Mouse (Mus musculus): ENCODE results near the gene Mccc2. TPM values are rescaled to one million over a fixed set of nuclear protein-coding genes. Genes with fewer than 3 reads are reported as not detected.

Mccc2 gene
- polyA plus RNA-seq, 1 experiment from 2014 or later, result 37.8 TPM

- Histone ChIP-seq H3K4me1 (ENCODE audit: control insufficient read depth, insufficient read depth, low read length) (no peaks in the 10 kb centered on the region), H3K27ac (ENCODE audit: low read depth, low read length) (no peak overlapping the region), H3K36me3 (ENCODE audit: control insufficient read depth, insufficient read depth, low read length) (no peaks in the 10 kb centered on the region), H3K27me3 (ENCODE audit: control insufficient read depth, insufficient read depth, low read length) (no peaks in the 10 kb centered on the region), H3K4me2 (ENCODE audit: low read depth) (no peak overlapping the region), H3K4me3 (ENCODE audit: low read depth, low read length) (no peak overlapping the region), H3K9ac (ENCODE audit: low read length) (no peak overlapping the region), H3K9me3 (ENCODE audit: control insufficient read depth, low read length) (no peaks in the 10 kb centered on the region)
- ATAC-seq (ENCODE audit: insufficient read depth, low FRiP score, low TSS enrichment), result no peak
- DNase-seq (ENCODE audit: low spot score), result no peak
- WGBS, result 86% methylated on average over 3 of the region's 3 CpGs
Measured at GRCm38 (mm10) chr13:99999078-99999477, 16.4 kb downstream of the Mccc2 start.

- 79% methylated on average over 3 of the region's 3 CpGs for WGBS
- Histone ChIP-seq H3K36me3 (ENCODE audit: control insufficient read depth, insufficient read depth, low read length) (no peaks in the 10 kb centered on the region), H3K9me3 (ENCODE audit: control insufficient read depth, low read length) (no peaks in the 10 kb centered on the region), H3K9ac (ENCODE audit: low read length) (no peak overlapping the region), H3K4me2 (ENCODE audit: low read depth) (no peak overlapping the region), H3K4me3 (ENCODE audit: low read depth, low read length) (no peak overlapping the region), H3K4me1 (ENCODE audit: control insufficient read depth, insufficient read depth, low read length) (no peaks in the 10 kb centered on the region), H3K27me3 (ENCODE audit: control insufficient read depth, insufficient read depth, low read length) (no peaks in the 10 kb centered on the region), H3K27ac (ENCODE audit: low read depth, low read length) (no peak overlapping the region)
- no peak for DNase-seq (ENCODE audit: low spot score)
- ATAC-seq (ENCODE audit: insufficient read depth, low FRiP score, low TSS enrichment), result no peak
Measured at GRCm38 (mm10) chr13:99998099-99998498, 17.3 kb downstream of the Mccc2 start.

GRCm38 (mm10) chr13:99989592-99989991 is 25.8 kb downstream of the Mccc2 start:
- Histone ChIP-seq H3K4me1 (ENCODE audit: control insufficient read depth, insufficient read depth, low read length) (no peaks in the 10 kb centered on the region), H3K27ac (ENCODE audit: low read depth, low read length) (no peak overlapping the region), H3K9me3 (ENCODE audit: control insufficient read depth, low read length) (no peaks in the 10 kb centered on the region), H3K9ac (ENCODE audit: low read length) (no peak overlapping the region), H3K4me2 (ENCODE audit: low read depth) (no peak overlapping the region), H3K27me3 (ENCODE audit: control insufficient read depth, insufficient read depth, low read length) (no peaks in the 10 kb centered on the region), H3K4me3 (ENCODE audit: low read depth, low read length) (no peak overlapping the region), H3K36me3 (ENCODE audit: control insufficient read depth, insufficient read depth, low read length) (no peaks in the 10 kb centered on the region)
- ATAC-seq (ENCODE audit: insufficient read depth, low FRiP score, low TSS enrichment) (no peak), DNase-seq (ENCODE audit: low spot score) (no peak)
- 94% methylated on average over 4 of the region's 4 CpGs for WGBS

- ATAC-seq (ENCODE audit: insufficient read depth, low FRiP score, low TSS enrichment) (no peak), DNase-seq (ENCODE audit: low spot score) (no peak)
- Histone ChIP-seq H3K36me3 (ENCODE audit: control insufficient read depth, insufficient read depth, low read length) (no peaks in the 10 kb centered on the region), H3K4me2 (ENCODE audit: low read depth) (no peak overlapping the region), H3K27me3 (ENCODE audit: control insufficient read depth, insufficient read depth, low read length) (no peaks in the 10 kb centered on the region), H3K4me3 (ENCODE audit: low read depth, low read length) (no peak overlapping the region), H3K4me1 (ENCODE audit: control insufficient read depth, insufficient read depth, low read length) (no peaks in the 10 kb centered on the region), H3K9ac (ENCODE audit: low read length) (no peak overlapping the region), H3K27ac (ENCODE audit: low read depth, low read length) (no peak overlapping the region), H3K9me3 (ENCODE audit: control insufficient read depth, low read length) (no peaks in the 10 kb centered on the region)
- WGBS, result 97% methylated on average over 1 of the region's 1 CpGs
Measured at GRCm38 (mm10) chr13:99983320-99983719, 32.1 kb downstream of the Mccc2 start.

GRCm38 (mm10) chr13:99979406-99979805 is 36.0 kb downstream of the Mccc2 start:
- Histone ChIP-seq H3K27me3 (ENCODE audit: control insufficient read depth, insufficient read depth, low read length) (no peaks in the 10 kb centered on the region), H3K4me1 (ENCODE audit: control insufficient read depth, insufficient read depth, low read length) (no peaks in the 10 kb centered on the region), H3K4me2 (ENCODE audit: low read depth) (no peak overlapping the region), H3K9me3 (ENCODE audit: control insufficient read depth, low read length) (no peaks in the 10 kb centered on the region), H3K9ac (ENCODE audit: low read length) (no peak overlapping the region), H3K4me3 (ENCODE audit: low read depth, low read length) (no peak overlapping the region), H3K36me3 (ENCODE audit: control insufficient read depth, insufficient read depth, low read length) (no peaks in the 10 kb centered on the region), H3K27ac (ENCODE audit: low read depth, low read length) (no peak overlapping the region)
- ATAC-seq (ENCODE audit: insufficient read depth, low FRiP score, low TSS enrichment) (no peak), DNase-seq (ENCODE audit: low spot score) (no peak)
- 77% methylated on average over 2 of the region's 2 CpGs for WGBS

GRCm38 (mm10) chr13:99970089-99970488 is 45.4 kb downstream of the Mccc2 start:
- no peak overlapping the region for H3K4me2 ChIP-seq (ENCODE audit: low read depth)
- no peaks in the 10 kb centered on the region for H3K9me3 ChIP-seq (ENCODE audit: control insufficient read depth, low read length)
- no peaks in the 10 kb centered on the region for H3K4me1 ChIP-seq (ENCODE audit: control insufficient read depth, insufficient read depth, low read length)
- DNase-seq (ENCODE audit: low spot score) (no peak), ATAC-seq (ENCODE audit: insufficient read depth, low FRiP score, low TSS enrichment) (no peak)
- 82% methylated on average over 5 of the region's 5 CpGs for WGBS
- H3K36me3 ChIP-seq (ENCODE audit: control insufficient read depth, insufficient read depth, low read length), result no peaks in the 10 kb centered on the region
- no peak overlapping the region for H3K27ac ChIP-seq (ENCODE audit: low read depth, low read length)
- no peak overlapping the region for H3K9ac ChIP-seq (ENCODE audit: low read length)
- H3K4me3 ChIP-seq (ENCODE audit: low read depth, low read length), result no peak overlapping the region
- H3K27me3 ChIP-seq (ENCODE audit: control insufficient read depth, insufficient read depth, low read length), result no peaks in the 10 kb centered on the region

- H3K36me3 ChIP-seq (ENCODE audit: control insufficient read depth, insufficient read depth, low read length), result no peaks in the 10 kb centered on the region
- H3K9me3 ChIP-seq (ENCODE audit: control insufficient read depth, low read length), result no peaks in the 10 kb centered on the region
- no peak overlapping the region for H3K9ac ChIP-seq (ENCODE audit: low read length)
- ATAC-seq (ENCODE audit: insufficient read depth, low FRiP score, low TSS enrichment) (no peak), DNase-seq (ENCODE audit: low spot score) (no peak)
- WGBS, result 87% methylated on average over 11 of the region's 11 CpGs
- H3K27ac ChIP-seq (ENCODE audit: low read depth, low read length), result no peak overlapping the region
- no peaks in the 10 kb centered on the region for H3K27me3 ChIP-seq (ENCODE audit: control insufficient read depth, insufficient read depth, low read length)
- H3K4me2 ChIP-seq (ENCODE audit: low read depth), result no peak overlapping the region
- H3K4me1 ChIP-seq (ENCODE audit: control insufficient read depth, insufficient read depth, low read length), result no peaks in the 10 kb centered on the region
- no peak overlapping the region for H3K4me3 ChIP-seq (ENCODE audit: low read depth, low read length)
Measured at GRCm38 (mm10) chr13:99967013-99967678, 48.3 kb downstream of the Mccc2 start.

- Histone ChIP-seq H3K36me3 (ENCODE audit: control insufficient read depth, insufficient read depth, low read length) (no peaks in the 10 kb centered on the region), H3K4me1 (ENCODE audit: control insufficient read depth, insufficient read depth, low read length) (no peaks in the 10 kb centered on the region), H3K4me2 (ENCODE audit: low read depth) (no peak overlapping the region), H3K27ac (ENCODE audit: low read depth, low read length) (no peak overlapping the region), H3K27me3 (ENCODE audit: control insufficient read depth, insufficient read depth, low read length) (no peaks in the 10 kb centered on the region), H3K4me3 (ENCODE audit: low read depth, low read length) (no peak overlapping the region), H3K9ac (ENCODE audit: low read length) (no peak overlapping the region), H3K9me3 (ENCODE audit: control insufficient read depth, low read length) (no peaks in the 10 kb centered on the region)
- WGBS, result 82% methylated on average over 6 of the region's 6 CpGs
- DNase-seq (ENCODE audit: low spot score), result no peak
- ATAC-seq (ENCODE audit: insufficient read depth, low FRiP score, low TSS enrichment), result no peak
Measured at GRCm38 (mm10) chr13:99963814-99964213, 51.6 kb downstream of the Mccc2 start.

GRCm38 (mm10) chr13:99961661-99962060 is 53.8 kb downstream of the Mccc2 start:
- 98% methylated on average over 4 of the region's 4 CpGs for WGBS
- no peak overlapping the region for H3K27ac ChIP-seq (ENCODE audit: low read depth, low read length)
- no peaks in the 10 kb centered on the region for H3K4me1 ChIP-seq (ENCODE audit: control insufficient read depth, insufficient read depth, low read length)

More at GRCm38 (mm10) chr13:99961661-99962060, 53.8 kb downstream of the Mccc2 start:
- Histone ChIP-seq H3K4me2 (ENCODE audit: low read depth) (no peak overlapping the region), H3K27me3 (ENCODE audit: control insufficient read depth, insufficient read depth, low read length) (no peaks in the 10 kb centered on the region), H3K9me3 (ENCODE audit: control insufficient read depth, low read length) (no peaks in the 10 kb centered on the region; the same call in 1 of the 2 replicates), H3K36me3 (ENCODE audit: control insufficient read depth, insufficient read depth, low read length) (no peaks in the 10 kb centered on the region), H3K4me3 (ENCODE audit: low read depth, low read length) (no peak overlapping the region), H3K9ac (ENCODE audit: low read length) (no peak overlapping the region)
- no peak for DNase-seq (ENCODE audit: low spot score)
- ATAC-seq (ENCODE audit: insufficient read depth, low FRiP score, low TSS enrichment), result no peak

Measured in neural tube, embryonic 11.5 days (tissue).